Mouse (Mus musculus) liver, embryonic 16.5 days (tissue): ENCODE data around the gene Brpf1. TPM values are rescaled to one million over a fixed set of nuclear protein-coding genes. Genes with fewer than 3 reads are reported as not detected.

Source experiments
- polyA plus RNA-seq: library from polyadenylated mRNA; unstranded; fragments of >200 nt; fragmentation: Nextera tagmentation; extraction: Ambion mirVana; gene quantifications from 2 replicates; pipeline ENCODE4 v1.2.1, GENCODE M21; 2015

The Brpf1 gene
- polyA plus RNA-seq, 1 experiment from 2014 or later, result 7.7 TPM

Other genes with a start within 250 kb of the Brpf1 start
- 18.4 and 20.1 TPM in 2 replicates for gene Setd5, start 229.8 kb upstream of the Brpf1 start, polyA plus RNA-seq
- 0.11 TPM in 2 replicates for gene Lhfpl4, start 111.8 kb upstream of the Brpf1 start, polyA plus RNA-seq
- 16.4 and 16.8 TPM in 2 replicates for gene Mtmr14, start 69.3 kb upstream of the Brpf1 start, polyA plus RNA-seq
- 0.02 TPM in 1 of 2 replicates, not detected in the other for gene Cpne9, start 24.8 kb upstream of the Brpf1 start, polyA plus RNA-seq
- 4.4 and 5.0 TPM in 2 replicates for gene Ogg1, start 19.8 kb downstream of the Brpf1 start, polyA plus RNA-seq
- 17.0 and 19.7 TPM in 2 replicates for gene Camk1, start 36.8 kb downstream of the Brpf1 start, polyA plus RNA-seq
- 16.5 and 17.2 TPM in 2 replicates for gene Tada3, start 70.7 kb downstream of the Brpf1 start, polyA plus RNA-seq
- gene Arpc4, start 71.0 kb downstream of the Brpf1 start, polyA plus RNA-seq, result 178 and 179 TPM in 2 replicates
- 0.90 and 1.3 TPM in 2 replicates for gene Ttll3, start 82.1 kb downstream of the Brpf1 start, polyA plus RNA-seq
- gene Rpusd3, start 112.2 kb downstream of the Brpf1 start, polyA plus RNA-seq, result 11.8 and 12.1 TPM in 2 replicates
- 0.14 and 0.40 TPM in 2 replicates for gene Cidec, start 128.6 kb downstream of the Brpf1 start, polyA plus RNA-seq
- gene Jagn1, start 135.4 kb downstream of the Brpf1 start, polyA plus RNA-seq, result 30.1 and 30.9 TPM in 2 replicates
- 0.19 and 0.33 TPM in 2 replicates for gene Il17re, start 151.3 kb downstream of the Brpf1 start, polyA plus RNA-seq
- gene Il17rc, start 164.3 kb downstream of the Brpf1 start, polyA plus RNA-seq, result 9.5 and 11.9 TPM in 2 replicates
- gene Creld1, start 176.2 kb downstream of the Brpf1 start, polyA plus RNA-seq, result 6.9 and 7.3 TPM in 2 replicates
- gene Prrt3, start 194.8 kb downstream of the Brpf1 start, polyA plus RNA-seq, result 0.05 TPM in 1 of 2 replicates, not detected in the other
- gene Emc3, start 224.5 kb downstream of the Brpf1 start, polyA plus RNA-seq, result 40.6 and 42.0 TPM in 2 replicates
- 6.8 and 7.3 TPM in 2 replicates for gene Fancd2, start 224.5 kb downstream of the Brpf1 start, polyA plus RNA-seq